Mouse (Mus musculus) c-Kit-positive CD71-negative TER-119-negative erythroid progenitor cells, embryonic 14.5 days (primary cell): Measurements from ENCODE around the gene Resp18.
"Not testable (repeated sequence)": the region's sequence is repeated elsewhere in the genome, so short reads cannot be mapped to it uniquely, and the experiment has no call there.

Experiments used
- DNase-seq: peaks from one replicate; pipeline ENCODE4 v3.0.0-alpha.2; 2013; ENCODE audit warnings: low read depth

Resp18 gene

DNA sequence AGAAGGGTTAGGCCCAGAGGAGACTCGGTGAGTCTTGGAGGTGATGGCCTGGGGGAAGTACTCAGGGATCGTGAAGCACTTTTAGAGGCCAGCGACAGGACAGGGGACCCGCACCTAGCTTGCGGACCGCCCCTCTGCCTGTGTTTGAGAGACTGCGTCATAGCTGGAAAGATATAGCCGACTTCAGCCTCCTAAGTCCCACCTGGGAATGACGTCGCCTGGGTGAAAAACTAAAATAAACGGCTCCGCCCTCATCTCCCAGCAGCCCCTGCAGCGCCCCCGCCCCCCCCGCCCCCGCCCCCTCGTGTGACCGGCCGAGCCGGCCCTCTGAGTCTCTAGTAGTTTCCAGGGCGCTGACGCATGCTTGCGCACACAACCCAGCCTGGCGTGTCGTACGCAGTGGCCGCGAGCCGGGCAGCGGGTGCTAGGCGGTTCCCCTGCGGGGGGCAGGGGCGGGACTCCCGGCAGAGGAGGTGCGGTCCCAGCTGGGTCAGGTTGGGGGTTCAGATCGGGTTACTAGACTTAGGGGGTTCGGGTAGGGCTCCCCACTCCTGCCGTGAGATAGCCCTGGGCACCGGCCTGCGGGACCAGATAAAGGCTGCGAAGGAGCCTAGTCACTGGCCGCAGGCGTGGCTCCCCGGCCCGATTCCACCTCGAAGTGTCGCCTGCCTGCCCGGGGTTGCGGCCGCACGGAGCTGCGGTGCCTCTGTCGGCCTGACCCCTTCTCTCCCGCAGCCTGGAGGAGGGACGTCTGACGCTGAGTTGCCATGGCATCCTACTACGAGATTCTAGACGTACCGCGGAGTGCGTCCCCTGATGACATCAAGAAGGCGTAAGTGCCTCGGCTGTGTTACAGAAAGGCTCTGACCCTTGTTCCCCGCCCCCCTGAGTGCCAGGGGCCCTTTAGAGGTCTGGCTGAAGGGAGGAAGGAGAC is 41.8 kb downstream of the Resp18 start, which contains the start of gene Dnajb2:
Dnajb2 (plus strand) TSS at position 290 of the 934 bp plus-strand sequence.
- DNase-seq: no peak

DNA sequence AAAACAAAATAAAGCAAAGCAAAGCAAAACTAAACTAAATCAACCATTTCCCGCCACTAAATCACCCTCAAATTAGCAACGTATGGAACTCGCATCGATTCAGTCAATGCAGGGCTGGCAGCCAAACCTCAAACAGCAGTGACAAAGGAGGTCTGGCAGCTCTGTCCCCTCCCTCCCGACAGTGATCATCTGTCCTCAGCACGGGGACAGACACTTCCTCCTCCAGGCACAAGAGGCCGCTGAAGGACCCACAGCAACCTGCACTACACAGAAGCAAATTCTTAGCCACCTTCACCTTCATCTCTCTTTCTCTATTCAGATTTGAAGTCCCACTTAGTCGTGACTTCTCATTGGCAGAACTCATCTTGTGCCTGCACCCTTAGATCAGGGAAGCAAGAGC is 43.6 kb downstream of the Resp18 start:
- DNase-seq: no peak

DNA sequence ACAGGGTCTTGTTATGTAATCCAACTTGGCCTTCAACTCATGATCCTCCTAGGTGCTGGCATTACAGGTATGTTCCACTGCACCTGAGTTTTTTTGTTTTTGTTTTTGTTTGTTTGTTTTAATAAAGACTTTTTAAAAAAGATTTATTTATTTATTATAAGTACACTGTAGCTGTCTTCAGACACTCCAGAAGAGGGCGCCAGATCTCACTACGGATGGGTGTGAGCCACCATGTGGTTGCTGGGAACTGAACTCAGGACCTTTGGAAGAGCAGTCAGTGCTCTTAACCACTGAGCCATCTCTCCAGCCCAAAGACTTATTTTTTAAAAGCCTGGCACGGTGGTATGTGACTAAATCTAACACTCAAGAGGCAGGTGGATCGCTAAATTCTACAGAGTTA is 45.7 kb downstream of the Resp18 start:
- not testable (repeated sequence) for DNase-seq

DNA sequence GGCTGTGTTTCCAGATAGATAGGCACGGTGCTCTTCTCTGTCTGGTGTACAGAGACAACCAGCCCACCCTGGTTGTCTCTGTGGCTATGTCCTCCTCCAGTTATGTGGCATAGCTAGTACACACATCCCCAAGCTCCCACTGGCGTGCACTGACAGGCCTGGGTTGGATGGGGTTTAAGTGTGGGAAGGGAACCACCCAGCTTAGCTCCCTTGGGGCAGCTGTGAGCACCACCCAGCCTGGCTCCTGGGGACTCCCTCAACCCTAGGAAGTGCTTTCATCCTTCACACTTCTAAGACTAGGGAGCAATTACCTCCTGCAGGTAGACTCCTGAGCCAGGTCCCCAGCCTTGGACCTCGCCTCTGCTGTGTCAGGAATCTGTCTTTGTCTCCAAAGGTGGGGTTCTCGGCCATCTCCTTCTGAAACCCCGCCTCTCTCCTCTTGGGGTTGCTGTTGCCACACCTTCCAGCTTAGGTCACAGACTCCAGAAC is 46.5 kb downstream of the Resp18 start, which contains the start of gene A630095N17Rik:
A630095N17Rik (minus strand) TSS at position 439 of the 489 bp plus-strand sequence.
- no peak for DNase-seq

DNA sequence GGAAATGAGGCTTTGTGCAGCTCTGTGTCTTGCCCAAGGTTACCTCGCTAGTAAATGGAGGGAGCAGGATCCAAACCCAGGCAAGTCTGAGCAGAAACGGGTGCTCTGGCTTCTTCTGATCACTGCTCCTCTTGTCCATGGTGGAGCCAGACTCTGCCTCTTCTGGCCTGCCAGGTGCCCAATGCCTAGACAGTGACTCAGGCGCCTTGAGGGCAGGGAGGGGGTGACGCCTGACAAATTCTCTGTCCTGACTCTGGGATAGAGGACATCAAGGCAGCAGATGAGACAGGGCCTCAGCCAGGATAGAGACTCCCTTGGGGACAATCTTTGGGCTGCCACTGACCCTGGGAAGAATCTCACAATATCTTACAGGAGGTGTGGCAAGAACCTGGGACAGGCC is 47.0 kb downstream of the Resp18 start:
- DNase-seq: no peak

DNA sequence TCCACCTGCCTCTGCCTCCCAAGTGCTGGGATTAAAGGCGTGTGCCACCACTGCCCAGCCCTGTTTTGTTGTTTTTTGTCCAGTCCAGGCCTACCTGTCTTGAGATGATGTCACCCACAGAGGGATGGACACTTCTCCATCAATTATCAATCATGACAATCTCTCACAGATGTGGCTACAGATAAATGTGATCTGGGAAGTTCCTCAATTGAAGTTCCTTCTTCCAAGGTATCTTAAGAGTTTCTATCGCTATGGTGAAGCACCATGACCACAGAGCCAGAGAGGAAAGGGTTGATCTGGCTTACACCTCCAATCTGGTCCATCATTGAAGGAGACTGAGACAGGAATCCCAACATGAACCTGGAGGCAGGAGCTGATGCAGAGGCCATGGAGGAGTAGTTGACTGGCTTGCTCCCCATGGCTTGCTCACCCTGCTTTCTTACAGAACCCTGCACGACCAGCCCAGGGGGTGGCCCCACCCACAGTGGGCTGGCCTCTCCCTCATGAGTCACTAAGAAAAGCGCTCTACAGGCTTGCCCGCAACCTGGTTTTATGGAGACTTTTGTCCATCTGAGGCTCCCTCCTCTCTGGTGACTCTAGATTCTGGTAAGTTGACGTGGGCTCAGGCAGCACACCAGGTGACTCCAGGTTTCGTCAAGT is 47.8 kb downstream of the Resp18 start:
- DNase-seq: no peak

DNA sequence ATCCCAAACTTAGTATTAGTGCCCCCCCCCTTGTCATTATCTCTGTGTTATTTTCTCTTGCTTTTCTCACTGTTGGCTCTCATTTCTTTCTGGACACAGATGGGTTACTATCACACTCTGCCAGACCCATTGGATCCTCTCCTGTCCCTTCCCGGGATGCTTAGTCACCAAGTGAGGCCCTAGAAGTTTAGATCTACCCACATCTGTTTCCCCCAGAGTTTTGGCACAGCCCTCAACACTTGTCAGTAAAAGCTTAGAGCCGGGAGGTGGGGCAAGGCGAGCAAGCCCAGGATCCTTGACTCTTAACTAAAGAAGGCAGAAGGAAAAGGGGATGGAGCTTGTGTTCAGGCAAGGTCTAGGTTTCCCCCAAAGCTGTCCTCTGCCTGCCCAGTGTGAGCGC is 49.1 kb downstream of the Resp18 start:
- DNase-seq: no peak

DNA sequence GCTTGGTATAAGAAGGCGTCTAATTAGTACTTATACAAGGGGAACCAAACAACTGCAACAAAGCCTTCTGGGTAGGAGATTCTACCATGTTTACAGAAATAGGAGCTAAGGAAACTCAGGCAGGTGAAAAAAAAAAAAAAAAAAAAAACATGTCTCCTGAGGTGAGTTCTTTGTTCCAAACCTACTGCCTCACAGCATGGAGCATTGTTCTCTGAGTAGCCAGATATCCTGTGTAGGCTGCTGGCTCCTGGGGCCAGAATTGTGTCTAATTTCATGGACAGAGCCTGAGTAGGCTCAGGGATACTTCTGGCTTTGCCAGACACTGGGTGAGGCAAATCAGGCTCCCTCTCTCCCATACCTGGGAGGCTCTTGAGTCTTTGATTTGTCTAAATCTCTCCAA is 50.6 kb downstream of the Resp18 start:
- DNase-seq: no peak

DNA sequence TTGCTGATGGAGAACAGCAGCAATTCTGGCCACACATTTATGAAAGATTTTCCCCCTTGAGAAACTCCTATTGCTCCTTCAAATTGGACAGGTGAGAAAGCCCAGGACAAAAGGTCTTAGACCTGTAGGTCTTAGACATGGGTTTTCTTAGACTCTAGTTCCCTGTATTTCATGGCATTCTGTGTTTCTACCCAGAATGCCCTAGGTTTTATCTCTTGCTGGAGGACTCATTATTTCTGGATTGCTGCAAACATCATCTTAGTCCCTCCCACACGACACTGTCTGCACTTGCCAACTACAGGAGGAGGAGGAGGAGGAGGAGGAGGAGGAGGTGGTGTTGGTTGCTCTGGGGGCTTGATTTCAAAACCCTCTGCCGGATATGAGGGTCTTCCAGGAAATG is 52.1 kb downstream of the Resp18 start:
- no peak for DNase-seq

DNA sequence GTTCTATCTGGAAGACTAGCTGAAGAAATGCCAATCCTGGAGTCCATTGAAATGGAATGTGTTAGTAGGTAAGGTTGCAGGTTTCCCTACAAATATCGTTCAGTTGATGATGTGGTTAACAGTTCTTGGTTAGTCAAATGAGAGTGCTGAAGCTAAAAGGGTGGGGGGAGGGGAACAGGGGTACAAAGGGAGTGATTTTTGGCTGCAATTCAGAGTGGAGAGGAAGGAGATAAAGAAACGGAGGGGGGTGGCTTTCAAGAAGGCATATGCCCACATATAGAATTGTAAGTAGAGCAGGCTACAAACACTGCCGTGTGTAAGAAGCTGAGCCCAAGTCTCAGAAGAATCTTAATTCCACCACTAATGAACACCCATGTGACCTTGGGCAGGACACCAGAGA is 52.7 kb downstream of the Resp18 start:
- no peak for DNase-seq

DNA sequence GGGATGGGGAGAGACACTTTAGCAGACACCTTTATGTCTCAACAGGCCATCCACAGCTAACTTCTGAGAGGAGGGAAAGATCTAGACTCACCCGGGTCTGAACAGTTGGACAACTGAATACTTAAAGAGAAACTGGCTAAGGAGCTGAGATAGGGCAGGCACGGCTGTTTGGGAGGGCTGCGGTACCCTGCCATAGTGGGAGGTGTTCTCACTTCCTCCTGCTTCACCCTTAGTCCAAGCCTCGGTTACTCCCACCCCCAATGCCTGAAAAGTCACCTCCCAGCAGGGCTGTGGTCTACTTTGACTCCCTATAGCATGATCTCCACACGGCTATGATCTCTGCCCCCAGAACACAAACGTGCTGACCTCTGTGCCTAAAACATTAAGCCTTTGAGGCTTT is 54.7 kb downstream of the Resp18 start:
- no peak for DNase-seq

DNA sequence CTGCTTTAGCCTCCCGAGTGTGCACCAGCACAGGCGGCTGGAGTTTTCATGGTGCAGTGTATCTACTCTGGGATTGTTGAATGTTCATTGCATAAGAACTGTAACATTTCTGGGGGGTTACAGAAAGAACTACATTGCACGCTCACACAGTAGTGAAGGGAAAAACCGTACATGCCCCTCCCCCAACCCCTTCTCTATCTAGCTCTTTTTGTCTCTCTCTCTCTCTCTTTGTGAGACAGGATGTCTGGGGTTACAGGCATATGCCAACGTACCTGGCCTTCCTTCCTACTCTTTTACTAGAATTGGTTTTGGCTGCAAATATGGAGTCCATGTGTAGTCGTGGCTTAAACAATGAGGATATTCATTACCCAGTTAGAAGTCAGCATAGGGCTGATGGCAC is 55.3 kb downstream of the Resp18 start:
- DNase-seq: no peak
